Mouse (Mus musculus): ENCODE measurements at regions not wholly inside any gene's neighbourhood (a gene's known extent, or its start where the extent isn't known, plus 50 kb on each side); places are given as distances from the start of the nearest gene placed in this dataset.
A peak's percentile ranks its signal among the peaks of the same experiment; 100 is the strongest.
"Not testable (repeated sequence)": the region's sequence is repeated elsewhere in the genome, so short reads cannot be mapped to it uniquely, and the experiment has no call there.

- no peak for DNase-seq (ENCODE audit: low spot score in 2 of 2)
Measured at GRCm38 (mm10) chr1:136680173-136680572, 55.5 kb downstream of the Zfp281 start.

DNA sequence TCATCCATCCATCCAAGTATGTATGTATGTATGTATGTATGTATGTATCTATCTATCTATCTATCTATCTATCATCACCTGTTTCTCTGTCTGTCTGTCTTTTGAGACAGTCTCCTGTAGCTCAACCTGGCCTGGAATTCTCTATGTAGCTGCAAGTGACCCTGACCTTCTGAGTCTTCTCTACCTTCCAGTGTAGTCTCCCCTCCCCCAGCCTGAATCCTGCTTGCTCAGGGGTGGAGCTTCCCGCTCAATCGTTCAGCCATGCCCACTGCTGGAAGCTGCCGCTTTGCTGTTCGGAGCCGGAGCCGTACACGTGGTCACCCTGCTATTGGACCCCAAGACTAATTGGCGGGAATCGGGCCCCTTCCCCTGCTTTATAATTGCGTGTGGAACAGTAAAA is 57.6 kb downstream of the Zfp281 start:
- not testable (repeated sequence) for DNase-seq (ENCODE audit: low spot score in 2 of 2)

DNA sequence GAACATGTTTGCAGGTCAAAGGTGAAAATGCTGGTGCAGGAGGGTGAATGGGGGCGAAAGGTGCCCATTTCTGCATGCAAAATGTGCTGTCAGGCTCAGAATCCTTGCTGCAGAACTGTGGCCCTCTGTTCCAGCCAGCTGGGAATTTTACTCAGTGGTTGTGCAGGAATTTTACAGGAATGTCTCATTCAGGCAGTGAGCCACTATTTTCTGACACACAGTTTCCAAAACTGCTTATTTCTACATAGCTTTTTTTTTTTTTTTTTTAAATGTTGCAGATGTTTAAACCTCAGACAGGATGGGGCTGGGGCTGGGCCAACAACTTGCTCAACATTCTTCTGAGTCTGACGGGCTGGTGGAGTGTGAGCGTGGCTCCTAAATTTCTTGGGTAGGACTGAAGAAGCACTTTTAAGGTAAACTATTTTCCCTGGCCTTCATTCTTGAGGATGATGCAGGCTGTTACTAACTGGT is 58.4 kb downstream of the Zfp281 start:
- DNase-seq (ENCODE audit: low spot score in 2 of 2): no peak

GRCm38 (mm10) chr1:136683561-136684131 is 58.9 kb downstream of the Zfp281 start:
- no peak for DNase-seq (ENCODE audit: low spot score in 2 of 2)

GRCm38 (mm10) chr1:136684481-136684880 is 59.8 kb downstream of the Zfp281 start:
- no peak for DNase-seq (ENCODE audit: low spot score in 2 of 2)

DNA sequence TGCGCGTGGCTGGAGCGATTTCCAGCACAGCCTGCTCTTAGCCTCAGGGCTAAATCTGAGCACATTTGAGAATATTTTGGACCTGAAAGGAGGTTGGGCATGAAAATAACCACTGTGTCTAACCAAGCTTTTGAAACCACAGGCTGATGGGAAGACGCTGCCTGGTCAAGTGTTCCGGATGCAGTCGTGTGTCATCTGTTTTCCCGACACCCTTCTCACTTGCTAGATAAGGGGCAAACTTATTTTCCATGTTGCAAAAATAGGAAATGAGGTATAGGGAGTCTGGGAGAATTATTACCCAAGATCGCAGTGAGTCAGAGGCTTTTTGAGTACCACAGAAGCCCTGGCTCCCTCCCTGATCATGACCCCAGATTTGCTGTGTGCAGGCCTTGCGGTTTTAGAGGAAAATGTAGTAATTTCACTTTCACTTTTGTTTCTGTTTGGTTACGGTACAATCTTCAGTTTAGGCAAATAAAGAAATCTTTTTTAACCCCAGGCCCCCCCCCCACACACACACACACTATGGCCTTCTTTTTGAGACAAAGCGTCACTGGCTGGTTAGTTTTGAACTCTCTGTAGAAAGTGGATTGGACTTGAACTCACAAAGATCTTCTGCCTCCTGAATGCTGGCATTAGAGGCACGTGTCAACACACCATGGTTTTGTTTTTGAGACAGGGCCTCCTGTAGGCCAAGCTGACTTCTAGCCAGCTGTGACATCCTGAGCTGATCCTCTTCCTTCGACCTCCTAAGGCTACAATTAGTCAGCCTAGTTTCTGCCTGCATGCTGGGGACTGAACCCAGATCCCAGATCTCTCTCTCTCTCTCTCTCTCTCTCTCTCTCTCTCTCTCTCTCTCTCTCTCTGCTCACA is 60.7 kb downstream of the Zfp281 start:
- DNase-seq (ENCODE audit: low spot score in 2 of 2): no peak

DNA sequence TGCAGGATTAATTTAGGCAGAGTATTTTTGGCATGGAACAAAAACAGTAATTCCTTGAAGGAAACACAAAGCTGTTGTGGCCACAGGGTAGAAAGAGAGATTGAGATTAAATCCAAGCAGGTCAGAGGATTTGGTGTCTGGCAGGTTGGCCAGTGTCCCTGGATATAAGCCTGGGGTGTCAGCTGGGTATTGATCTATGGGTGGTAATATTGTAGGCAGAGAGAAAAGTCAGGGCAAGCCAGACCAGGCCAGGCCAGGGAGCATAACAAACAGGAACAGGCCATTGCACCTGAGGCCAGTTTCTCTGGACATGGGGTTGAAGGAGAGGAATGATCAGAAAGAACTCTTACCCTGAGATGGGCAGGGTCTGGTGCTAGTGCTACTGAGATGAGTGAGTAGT is 61.8 kb downstream of the Zfp281 start:
- no peak for DNase-seq (ENCODE audit: low spot score in 2 of 2)

DNA sequence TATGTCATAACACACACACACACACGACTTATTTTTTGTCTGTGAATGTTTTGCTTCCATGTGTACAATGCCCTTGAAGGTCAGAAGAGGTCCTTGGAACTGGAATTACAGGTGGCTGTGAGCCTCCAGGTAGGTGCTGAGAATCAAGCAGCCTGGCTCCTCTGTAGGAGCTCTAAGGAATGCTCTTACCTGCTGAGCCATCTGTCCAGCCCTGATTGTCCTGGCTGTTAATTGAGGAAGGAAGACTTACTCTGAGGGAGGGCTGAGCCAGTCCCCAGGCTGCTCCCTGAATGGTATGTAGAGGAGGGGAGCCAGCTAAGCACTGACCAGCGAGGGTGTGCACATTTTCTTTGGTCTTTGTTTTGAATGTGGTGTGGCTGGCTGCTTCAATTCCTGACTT is 65.4 kb downstream of the Zfp281 start:
- no peak for DNase-seq (ENCODE audit: low spot score in 2 of 2)

DNA sequence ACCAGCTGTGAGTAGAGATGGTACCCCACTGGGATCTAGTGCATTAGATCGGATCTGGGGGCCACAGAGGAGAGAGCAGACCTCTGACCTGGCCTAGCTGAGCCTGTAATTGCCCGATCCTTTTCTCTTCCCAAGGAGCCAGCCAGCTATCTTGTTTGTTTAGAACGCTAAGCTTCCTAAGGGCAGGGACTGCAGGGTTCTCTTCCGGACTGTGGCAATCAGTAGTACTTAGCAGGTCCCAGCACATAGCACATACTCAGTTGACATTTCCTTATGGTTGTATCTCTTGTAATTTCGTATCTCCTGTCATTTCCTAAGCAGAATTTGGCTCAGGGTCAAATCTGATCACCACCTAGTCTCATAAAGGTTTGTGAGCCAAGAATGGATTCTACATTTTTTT is 68.7 kb downstream of the Zfp281 start:
- no peak for DNase-seq (ENCODE audit: low spot score in 2 of 2)

- DNase-seq (ENCODE audit: low spot score in 2 of 2): no peak
Measured at GRCm38 (mm10) chr1:136694983-136695382, 70.3 kb downstream of the Zfp281 start.

DNA sequence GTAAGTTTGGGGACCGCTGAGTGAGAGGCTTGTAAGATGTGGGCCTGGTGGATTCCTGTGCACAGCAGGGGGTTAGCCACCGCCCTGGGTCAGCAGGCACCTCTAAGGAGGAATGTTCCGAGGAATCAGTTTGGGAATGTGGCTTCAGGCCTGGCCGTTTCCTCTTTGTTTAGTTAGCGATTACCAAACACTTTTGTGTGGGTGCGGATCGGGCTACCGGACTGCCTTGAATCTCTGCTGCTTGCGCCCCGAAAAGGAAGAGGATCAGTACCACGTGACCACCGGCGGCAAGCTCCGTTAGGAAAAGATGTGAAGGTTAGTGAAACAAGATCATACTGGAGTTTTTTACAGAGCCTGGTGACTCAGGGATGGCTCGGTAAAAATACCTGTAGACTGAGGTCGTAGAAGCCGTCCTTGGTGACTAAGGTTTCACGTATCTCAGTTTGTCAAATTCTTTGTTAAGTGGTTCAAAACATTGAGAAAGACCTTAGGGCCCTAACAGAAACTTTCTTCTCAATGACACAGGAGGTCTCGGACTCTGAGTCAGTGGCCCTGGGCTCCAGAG is 71.5 kb downstream of the Zfp281 start:
- no peak for DNase-seq (ENCODE audit: low spot score in 2 of 2)

DNA sequence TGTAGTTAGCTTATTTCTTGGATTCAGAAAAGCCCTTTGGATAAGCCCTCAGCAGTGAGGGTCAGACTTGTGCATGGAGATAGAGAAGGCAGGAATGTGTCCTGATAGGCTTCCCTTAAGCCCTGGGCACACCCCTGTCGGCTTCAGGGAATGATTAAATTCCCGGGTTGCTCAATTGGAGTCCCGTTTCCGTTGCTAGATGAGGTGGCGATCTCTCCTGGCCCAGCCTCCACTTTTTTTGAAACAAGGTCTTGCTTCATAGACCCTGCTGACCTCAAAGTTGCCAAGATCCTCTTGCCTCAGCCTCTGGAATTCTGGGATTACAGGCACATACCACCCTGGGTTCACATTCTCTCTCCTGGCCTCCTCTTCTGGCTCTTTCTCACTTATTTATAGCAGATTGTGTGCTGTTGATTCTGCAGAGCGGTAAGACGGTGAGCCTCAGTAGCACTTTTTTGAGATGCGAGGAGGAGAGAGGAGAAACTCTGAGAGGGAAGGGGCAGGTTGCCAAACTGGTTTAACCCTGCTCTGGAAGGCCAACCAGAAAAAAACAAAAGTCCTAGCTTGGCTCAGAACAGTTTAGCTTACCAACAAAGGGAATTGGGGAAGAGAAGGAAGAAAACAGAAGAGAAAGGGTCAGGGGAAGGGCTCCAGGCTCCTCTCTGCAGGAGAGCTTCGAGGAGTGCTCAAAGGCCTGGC is 73.9 kb downstream of the Zfp281 start:
- no peak for DNase-seq (ENCODE audit: low spot score in 2 of 2)

DNA sequence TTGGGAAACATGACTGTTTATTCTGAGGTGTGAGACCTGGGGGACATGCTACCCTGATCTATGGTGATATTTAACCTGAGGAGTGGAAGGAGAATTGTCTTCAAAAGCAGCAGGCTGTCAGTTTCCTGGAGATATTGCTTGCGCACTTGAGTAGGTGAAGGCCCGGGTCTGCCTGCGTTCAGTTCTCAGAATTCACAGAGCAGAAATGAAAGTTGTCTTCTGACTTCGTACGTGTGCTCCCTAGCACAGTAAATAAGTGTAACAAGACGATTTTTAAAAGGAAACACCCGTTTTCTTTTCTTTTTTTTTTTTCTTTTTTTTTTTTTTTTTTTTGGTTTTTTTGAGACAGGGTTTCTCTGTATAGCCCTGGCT is 74.4 kb downstream of the Zfp281 start:
- no peak for DNase-seq (ENCODE audit: low spot score in 2 of 2)

- DNase-seq (ENCODE audit: low spot score in 2 of 2): no peak
Measured at GRCm38 (mm10) chr1:136699571-136699970, 74.9 kb downstream of the Zfp281 start.

DNA sequence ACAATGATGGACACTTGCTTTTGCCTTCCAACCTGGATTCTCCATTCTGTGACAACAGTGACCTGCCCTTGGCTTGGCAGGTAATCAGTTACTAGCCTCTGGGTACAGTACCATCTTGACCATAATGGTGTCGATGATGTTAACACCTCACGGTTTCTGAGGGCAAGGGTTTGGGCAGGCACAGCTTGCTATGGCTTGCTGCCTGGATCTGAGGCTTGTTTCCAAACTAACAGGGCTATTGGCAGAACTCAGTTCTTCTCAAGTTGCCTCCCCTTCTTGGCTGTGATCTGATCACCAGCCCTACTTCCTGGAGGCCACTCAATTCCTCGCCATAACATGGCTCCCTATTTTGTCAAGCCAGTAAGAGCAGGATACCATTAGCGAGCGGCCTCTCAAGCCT is 79.4 kb downstream of the Zfp281 start:
- DNase-seq (ENCODE audit: low spot score in 2 of 2): no peak

- DNase-seq (ENCODE audit: low spot score in 2 of 2): no peak
Measured at GRCm38 (mm10) chr1:136706509-136706908, 81.8 kb downstream of the Zfp281 start.

- peak in 1 of 2 experiments; percentile 11 for DNase-seq (ENCODE audit: low spot score in 2 of 2)
Measured at GRCm38 (mm10) chr1:136707394-136707793, 82.7 kb downstream of the Zfp281 start.

DNA sequence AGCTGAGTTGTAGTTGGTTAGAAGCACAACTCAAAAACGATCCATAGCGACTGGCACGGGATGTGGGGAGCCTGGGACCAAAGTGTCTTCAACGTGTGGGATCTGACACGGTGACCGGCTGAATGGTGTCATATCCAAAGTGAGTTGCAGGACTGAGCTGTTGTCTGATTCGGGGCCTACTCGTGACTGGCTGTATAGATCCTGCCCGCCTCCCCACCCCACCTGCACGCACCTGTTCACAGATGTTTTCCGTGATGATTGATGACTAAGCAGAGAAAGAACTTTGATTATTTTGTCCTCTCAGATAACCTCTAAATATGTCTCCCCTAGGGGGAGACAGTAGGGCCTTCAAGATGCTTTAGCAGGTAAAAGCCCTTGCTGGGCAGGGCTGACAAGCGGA is 83.2 kb downstream of the Zfp281 start:
- DNase-seq (ENCODE audit: low spot score in 2 of 2): no peak

DNA sequence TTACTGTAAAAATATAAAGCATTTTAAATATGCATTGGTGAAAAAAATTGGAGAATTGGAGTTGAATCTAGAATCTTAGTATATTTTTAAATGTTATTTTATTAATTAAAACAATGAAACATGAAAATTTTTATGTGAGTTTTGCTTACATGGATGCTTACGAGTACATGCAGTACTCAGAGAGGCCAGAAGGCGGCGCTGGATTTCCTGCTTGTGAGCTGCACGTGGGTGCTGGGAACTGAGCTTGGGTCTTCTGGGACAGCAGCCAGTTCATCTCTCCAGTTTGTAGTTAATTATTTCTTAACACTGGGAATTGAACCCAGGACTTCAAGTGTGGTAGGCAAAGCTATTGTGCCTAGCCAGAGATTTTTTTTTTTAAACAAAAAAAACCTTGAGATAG is 85.5 kb downstream of the Zfp281 start:
- DNase-seq (ENCODE audit: low spot score in 2 of 2): no peak

- no peak for DNase-seq (ENCODE audit: low spot score in 2 of 2)
Measured at GRCm38 (mm10) chr1:136711243-136711642, 86.5 kb downstream of the Zfp281 start.

DNA sequence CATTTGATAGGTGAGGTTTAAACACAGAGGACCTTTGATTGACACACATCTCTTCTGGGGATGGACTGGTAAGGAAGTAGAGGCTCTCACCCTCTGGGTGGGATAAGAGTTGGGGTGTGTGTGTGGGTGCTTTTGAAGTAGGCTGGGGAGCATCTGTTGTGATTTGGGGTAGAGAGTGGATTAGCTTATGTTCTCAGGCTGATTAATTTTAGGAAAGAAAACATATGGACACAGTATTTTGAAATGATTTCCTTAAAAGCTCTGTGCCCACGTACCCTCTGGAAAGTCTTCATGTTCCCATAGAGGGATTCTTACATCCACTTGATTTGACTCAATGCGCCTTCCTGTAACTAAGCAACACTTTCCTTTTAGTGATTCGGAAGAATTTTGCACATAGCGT is 89.4 kb downstream of the Zfp281 start:
- DNase-seq (ENCODE audit: low spot score in 2 of 2): no peak

- no peak for DNase-seq (ENCODE audit: low spot score in 2 of 2)
Measured at GRCm38 (mm10) chr1:136714987-136715386, 90.3 kb downstream of the Zfp281 start.
